Mouse (Mus musculus) cerebellum, adult 2 months (tissue): Measurements from ENCODE around the gene Xylt2.

Source experiments
- CTCF ChIP-seq: fragments of 200-500 bp; IDR thresholded peaks from 2 replicates; pipeline ENCODE4 v1.5.1; 2011; ENCODE audit warnings: low read depth, mild to moderate bottlenecking, control low read depth, low read length, moderate library complexity, borderline replicate concordance; ENCODE audit not compliant: insufficient read depth
- POLR2A ChIP-seq: fragments of 200-500 bp; IDR thresholded peaks from 2 replicates; pipeline ENCODE4 v1.6.1; 2011; ENCODE audit warnings: low read length, control low read depth, borderline replicate concordance; ENCODE audit not compliant: insufficient read depth

- TF ChIP-seq CTCF, result no peak
- no peak for TF ChIP-seq POLR2A
Measured at GRCm38 (mm10) chr11:94704020-94704419, 26.7 kb upstream of the Xylt2 start.
